Mouse (Mus musculus) brown adipose tissue, adult 24 weeks (tissue): ENCODE data around the gene Scamp2. TPM values are rescaled to one million over a fixed set of nuclear protein-coding genes. Genes with fewer than 3 reads are reported as not detected.
A peak's percentile ranks its signal among the peaks of the same experiment; 100 is the strongest.

Experiments used
- H3K27ac ChIP-seq: fragments of 200-500 bp; replicated peaks from 2 replicates; pipeline ENCODE4 v1.5.1; 2012; ENCODE audit warnings: low read depth, mild to moderate bottlenecking, low read length
- H3K4me1 ChIP-seq: fragments of 200-500 bp; 2 replicates; pipeline ENCODE4 v1.6.1; 2012; ENCODE audit warnings: low read length, mixed read lengths; ENCODE audit not compliant: control insufficient read depth, insufficient read depth, insufficient read length
- H3K4me3 ChIP-seq: fragments of 200-500 bp; 2 replicates; pipeline ENCODE4 v1.5.1; 2012; ENCODE audit warnings: low read depth, mild to moderate bottlenecking, low read length, moderate library complexity; ENCODE audit not compliant: insufficient read depth
- polyA plus RNA-seq: library from polyadenylated mRNA; stranded (reverse); fragments of >200 nt; gene quantifications from 2 replicates; pipeline ENCODE4 v1.2.4, GENCODE M21; 2012; ENCODE audit not compliant: missing spikeins, insufficient read depth, insufficient read length

Scamp2 gene
- polyA plus RNA-seq, 1 experiment, result 17.1 TPM

- 0 out of 2 replicates have a peak overlapping the region, but pooled peaks have one; percentile 20 for H3K27ac ChIP-seq
- peaks cover 20% of the 10 kb centered on the region for H3K4me1 ChIP-seq
- H3K4me3 ChIP-seq, result peak overlapping the region; percentile 96
These were observed 962 bp downstream of the Scamp2 start for GRCm38 (mm10) chr9:57561711-57562099.

- H3K4me1 ChIP-seq, result peaks cover 20% of the 10 kb centered on the region
- 0 out of 2 replicates have a peak overlapping the region, but pooled peaks have one; percentile 7 for H3K27ac ChIP-seq
- H3K4me3 ChIP-seq, result no peak overlapping the region
These were observed 2.2 kb downstream of the Scamp2 start for GRCm38 (mm10) chr9:57562896-57563372.

GRCm38 (mm10) chr9:57564609-57565008, 3.9 kb downstream of the Scamp2 start:
- Histone ChIP-seq H3K4me1 (peaks cover 20% of the 10 kb centered on the region), H3K4me3 (no peak overlapping the region)

GRCm38 (mm10) chr9:57565741-57566221, 5.0 kb downstream of the Scamp2 start:
- Histone ChIP-seq H3K27ac (no peak overlapping the region), H3K4me1 (peaks cover 20% of the 10 kb centered on the region), H3K4me3 (no peak overlapping the region)

More at GRCm38 (mm10) chr9:57564609-57565008, 3.9 kb downstream of the Scamp2 start:
- H3K27ac ChIP-seq, result no peak overlapping the region

GRCm38 (mm10) chr9:57566846-57567245, 6.1 kb downstream of the Scamp2 start:
- Histone ChIP-seq H3K4me1 (peaks cover 16% of the 10 kb centered on the region), H3K4me3 (no peak overlapping the region), H3K27ac (no peak overlapping the region)

GRCm38 (mm10) chr9:57568500-57568899, 7.8 kb downstream of the Scamp2 start:
- Histone ChIP-seq H3K27ac (no peak overlapping the region), H3K4me3 (no peak overlapping the region), H3K4me1 (peaks cover 8% of the 10 kb centered on the region)

GRCm38 (mm10) chr9:57574397-57574796, 13.7 kb downstream of the Scamp2 start:
- H3K4me3 ChIP-seq, result no peak overlapping the region
- H3K27ac ChIP-seq, result no peak overlapping the region
- no peaks in the 10 kb centered on the region for H3K4me1 ChIP-seq

GRCm38 (mm10) chr9:57575577-57575976, 14.8 kb downstream of the Scamp2 start:
- Histone ChIP-seq H3K27ac (no peak overlapping the region), H3K4me1 (no peaks in the 10 kb centered on the region), H3K4me3 (no peak overlapping the region)

- no peak overlapping the region for H3K27ac ChIP-seq
- H3K4me3 ChIP-seq, result no peak overlapping the region
- H3K4me1 ChIP-seq, result no peaks in the 10 kb centered on the region
These were observed 16.6 kb downstream of the Scamp2 start for GRCm38 (mm10) chr9:57577144-57577849.

GRCm38 (mm10) chr9:57584991-57585390, 24.2 kb downstream of the Scamp2 start:
- no peaks in the 10 kb centered on the region for H3K4me1 ChIP-seq
- no peak overlapping the region for H3K4me3 ChIP-seq
- H3K27ac ChIP-seq, result no peak overlapping the region

- peak within 1 kb of the TSS; percentile 91 for H3K4me3 ChIP-seq
- peak within 1 kb of the TSS; percentile 7; the same call in 1 of the 2 replicates for H3K27ac ChIP-seq
- no peaks in the 10 kb centered on the region for H3K4me1 ChIP-seq
These were observed 28.7 kb downstream of the Scamp2 start, which contains the start of gene Ulk3 for GRCm38 (mm10) chr9:57589224-57590126. Gene Ulk3, plus strand, starts transcription at chr9:57589452.

GRCm38 (mm10) chr9:57590726-57591125, 30.0 kb downstream of the Scamp2 start:
- no peaks in the 10 kb centered on the region for H3K4me1 ChIP-seq
- H3K27ac ChIP-seq, result no peak overlapping the region
- no peak overlapping the region for H3K4me3 ChIP-seq

- H3K4me1 ChIP-seq, result no peaks in the 10 kb centered on the region
- no peak overlapping the region for H3K4me3 ChIP-seq
- no peak overlapping the region for H3K27ac ChIP-seq
These were observed 32.9 kb downstream of the Scamp2 start for GRCm38 (mm10) chr9:57593454-57594173.

GRCm38 (mm10) chr9:57594174-57594509, 33.4 kb downstream of the Scamp2 start:
- Histone ChIP-seq H3K27ac (no peak overlapping the region), H3K4me3 (no peak overlapping the region), H3K4me1 (no peaks in the 10 kb centered on the region)

GRCm38 (mm10) chr9:57597265-57597664, 36.5 kb downstream of the Scamp2 start:
- Histone ChIP-seq H3K4me3 (no peak overlapping the region), H3K27ac (no peak overlapping the region), H3K4me1 (no peaks in the 10 kb centered on the region)
